Mouse (Mus musculus) C2C12 (cell line): Measurements from ENCODE around the gene Ldhb.

Source experiments
- CEBPB ChIP-seq: IDR thresholded peaks from one replicate; pipeline ENCODE4 v1.6.1; 2011; ENCODE audit warnings: low read depth, mild to moderate bottlenecking, control low read depth, moderate library complexity
- CTCF ChIP-seq: IDR thresholded peaks from one replicate; pipeline ENCODE4 v1.5.1; 2011; ENCODE audit not compliant: control insufficient read depth, insufficient read depth, insufficient read length
- MAX ChIP-seq: IDR thresholded peaks from one replicate; pipeline ENCODE4 v1.6.1; 2011; ENCODE audit warnings: mild to moderate bottlenecking, control low read depth
- USF1 ChIP-seq: IDR thresholded peaks from one replicate; pipeline ENCODE4 v1.6.1; 2011; ENCODE audit warnings: low read depth, mild to moderate bottlenecking, control low read depth, moderate library complexity

- TF ChIP-seq MAX (no peak), USF1 (no peak), CTCF (no peak), CEBPB (no peak)
Measured at GRCm38 (mm10) chr6:142507033-142507784, 548 bp downstream of the Ldhb start.
